Mouse (Mus musculus) E14TG2a.4 (cell line): ENCODE results near the gene Ebf1.

ENCODE experiments used
- CTCF ChIP-seq: conservative IDR thresholded peaks from 2 replicates; pipeline ENCODE4 v1.5.1; 2014; ENCODE audit warnings: low read length
- NANOG ChIP-seq: IDR thresholded peaks from 2 replicates; pipeline ENCODE4 v1.6.1; 2014; ENCODE audit warnings: borderline replicate concordance, low read length, mixed read lengths
- POU5F1 ChIP-seq: IDR thresholded peaks from 2 replicates; pipeline ENCODE4 v1.6.1; 2014; ENCODE audit warnings: low read length, borderline replicate concordance

GRCm38 (mm10) chr11:44901715-44902114 is 284.6 kb downstream of the Ebf1 start:
- no peak for TF ChIP-seq CTCF
- TF ChIP-seq NANOG = no peak
- TF ChIP-seq POU5F1 = no peak
